Mouse (Mus musculus): ENCODE measurements around the gene D930007J09Rik. TPM values are rescaled to one million over a fixed set of nuclear protein-coding genes. Genes with fewer than 3 reads are reported as not detected.

D930007J09Rik gene
- total and polyA plus RNA-seq, 3 experiments: 10.4 TPM; not detected in 2

GRCm38 (mm10) chr13:32799131-32799530, 3.5 kb downstream of the D930007J09Rik start (continued):
- no peak for TF ChIP-seq NRF1 (IDR thresholded peaks at IDR 0.05; ENCODE audit: insufficient read depth, low read depth, low read length, poor library complexity, severe bottlenecking)
- TF ChIP-seq E2F4 (IDR thresholded peaks at IDR 0.05; ENCODE audit: borderline replicate concordance, low read depth, low read length): no peak
- no peak for TF ChIP-seq GABPA (IDR thresholded peaks at IDR 0.05; ENCODE audit: low read depth, low read length)
- TF ChIP-seq ZNF384 (IDR thresholded peaks at IDR 0.05; ENCODE audit: low read depth, low read length): peak; percentile 95

GRCm38 (mm10) chr13:32797085-32797484, 5.6 kb downstream of the D930007J09Rik start:
- Histone ChIP-seq H3K79me2 (ENCODE audit: control insufficient read depth, insufficient read depth, low read length, poor library complexity) (peaks cover 2% of the 10 kb centered on the region), H3K9ac (ENCODE audit: control insufficient read depth, low read depth, low read length, poor library complexity, severe bottlenecking) (no peak overlapping the region), H3K4me1 (ENCODE audit: control insufficient read depth in 1 of 2, insufficient read depth in 2 of 2, low read length in 2 of 2) (0 out of 4 replicates have a peak, but pooled peaks cover 0 to 2% of the 10 kb centered on the region in 2 experiments), H3K4me3 (ENCODE audit: control insufficient read depth in 1 of 2, insufficient read depth in 1 of 2, low read depth in 2 of 2, low read length in 2 of 2) (no peak overlapping the region), H3K27ac (ENCODE audit: control insufficient read depth, low read depth, low read length) (no peak overlapping the region), H3K36me3 (ENCODE audit: control insufficient read depth in 1 of 2, insufficient read depth in 2 of 2, low read length in 2 of 2) (no peaks in the 10 kb centered on the region), H3K27me3 (ENCODE audit: control insufficient read depth in 1 of 2, insufficient read depth in 2 of 2, low read length in 2 of 2) (peaks cover 4 to 5% of the 10 kb centered on the region in 2 experiments; a peak in 3 of 4 replicates), H3K9me3 (replicated peaks; ENCODE audit: insufficient read depth, low read length) (no peaks in the 10 kb centered on the region)
- peak; percentile 8 for DNase-seq (ENCODE audit: low read depth, low spot score)
- TF ChIP-seq RCOR1 (IDR thresholded peaks at IDR 0.05; ENCODE audit: low read depth, low read length) (no peak), CTCF (IDR thresholded peaks at IDR 0.05 in 2 of 3, conservative IDR thresholded peaks at IDR 0.05 in 1 of 3; ENCODE audit: control insufficient read depth in 1 of 3, insufficient read depth in 1 of 3, low read depth in 2 of 3, low read length in 3 of 3, poor library complexity in 1 of 3, severe bottlenecking in 1 of 3) (peak in 1 of 3 experiments; percentile 5; a peak in 1 of 6 replicates)

GRCm38 (mm10) chr13:32795166-32795565, 7.5 kb downstream of the D930007J09Rik start:
- Histone ChIP-seq H3K4me3 (ENCODE audit: control insufficient read depth in 1 of 2, insufficient read depth in 1 of 2, low read depth in 2 of 2, low read length in 2 of 2) (no peak overlapping the region), H3K79me2 (ENCODE audit: control insufficient read depth, insufficient read depth, low read length, poor library complexity) (no peaks in the 10 kb centered on the region), H3K4me1 (ENCODE audit: control insufficient read depth in 1 of 2, insufficient read depth in 2 of 2, low read length in 2 of 2) (0 out of 4 replicates have a peak, but pooled peaks cover 0 to 1% of the 10 kb centered on the region in 2 experiments), H3K27ac (ENCODE audit: control insufficient read depth, low read depth, low read length) (no peak overlapping the region), H3K27me3 (ENCODE audit: control insufficient read depth in 1 of 2, insufficient read depth in 2 of 2, low read length in 2 of 2) (peaks cover 4 to 5% of the 10 kb centered on the region in 2 experiments; a peak in 3 of 4 replicates), H3K9ac (ENCODE audit: control insufficient read depth, low read depth, low read length, poor library complexity, severe bottlenecking) (no peak overlapping the region), H3K9me3 (replicated peaks; ENCODE audit: insufficient read depth, low read length) (no peaks in the 10 kb centered on the region), H3K36me3 (ENCODE audit: control insufficient read depth in 1 of 2, insufficient read depth in 2 of 2, low read length in 2 of 2) (no peaks in the 10 kb centered on the region)
- DNase-seq (ENCODE audit: low read depth, low spot score): no peak
- TF ChIP-seq MAFK (IDR thresholded peaks at IDR 0.05; ENCODE audit: borderline replicate concordance, low read depth, low read length) (no peak), ETS1 (IDR thresholded peaks at IDR 0.05; ENCODE audit: low read depth, low read length) (no peak), GATA1 (IDR thresholded peaks at IDR 0.05; ENCODE audit: low read depth, low read length) (no peak), ZNF384 (IDR thresholded peaks at IDR 0.05; ENCODE audit: low read depth, low read length) (no peak), CHD1 (IDR thresholded peaks at IDR 0.05; ENCODE audit: low read depth, low read length) (no peak), RAD21 (IDR thresholded peaks at IDR 0.05; ENCODE audit: low read depth, low read length) (no peak), SMC3 (IDR thresholded peaks at IDR 0.05; ENCODE audit: low read depth, low read length) (no peak), EP300 (IDR thresholded peaks at IDR 0.05; ENCODE audit: low read depth in 1 of 2, low read length in 2 of 2) (no peak), CTCF (IDR thresholded peaks at IDR 0.05 in 2 of 3, conservative IDR thresholded peaks at IDR 0.05 in 1 of 3; ENCODE audit: control insufficient read depth in 1 of 3, insufficient read depth in 1 of 3, low read depth in 2 of 3, low read length in 3 of 3, poor library complexity in 1 of 3, severe bottlenecking in 1 of 3) (no peak), HCFC1 (IDR thresholded peaks at IDR 0.05; ENCODE audit: low read depth, low read length) (no peak), ZKSCAN1 (IDR thresholded peaks at IDR 0.05; ENCODE audit: low read depth, low read length) (no peak), MAZ (IDR thresholded peaks at IDR 0.05; ENCODE audit: low read depth, low read length) (no peak), TCF12 (IDR thresholded peaks at IDR 0.05; ENCODE audit: low read depth, low read length) (no peak), JUND (IDR thresholded peaks at IDR 0.05; ENCODE audit: low read depth, low read length) (no peak), POLR2AphosphoS2 (IDR thresholded peaks at IDR 0.05; ENCODE audit: low read length) (no peak), SIN3A (IDR thresholded peaks at IDR 0.05; ENCODE audit: low read length) (no peak)
